Mouse (Mus musculus) right cerebral cortex, postnatal 25 days (tissue): Measurements from ENCODE around the gene 4933402D24Rik.
A peak's percentile ranks its signal among the peaks of the same experiment; 100 is the strongest.

Experiments used
- DNase-seq: peaks from one replicate; pipeline ENCODE4 v3.0.0; 2022

Gene 4933402D24Rik

DNA sequence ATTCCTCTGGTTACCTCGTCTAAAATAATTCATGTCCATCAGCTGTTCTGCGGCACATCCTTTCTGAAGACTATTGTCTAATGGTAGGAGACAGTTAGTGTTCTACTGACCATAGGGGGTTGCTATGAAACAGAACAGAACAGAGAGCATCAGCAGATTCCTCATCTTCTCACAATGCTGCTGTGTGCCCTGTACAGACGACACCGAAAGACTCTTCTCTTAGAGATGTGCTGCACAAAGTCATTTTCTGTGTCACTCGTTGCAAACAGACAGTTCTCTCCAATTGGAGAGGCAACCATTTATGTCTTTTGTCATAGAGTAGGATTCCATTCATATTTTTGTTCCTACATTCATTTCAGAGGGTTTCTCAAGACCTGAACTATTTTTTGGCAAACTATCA is at the start of gene 4933402D24Rik:
TSS of gene 4933402D24Rik (minus strand) at position 101 of the 400 bp plus-strand sequence.
- no peak for DNase-seq

DNA sequence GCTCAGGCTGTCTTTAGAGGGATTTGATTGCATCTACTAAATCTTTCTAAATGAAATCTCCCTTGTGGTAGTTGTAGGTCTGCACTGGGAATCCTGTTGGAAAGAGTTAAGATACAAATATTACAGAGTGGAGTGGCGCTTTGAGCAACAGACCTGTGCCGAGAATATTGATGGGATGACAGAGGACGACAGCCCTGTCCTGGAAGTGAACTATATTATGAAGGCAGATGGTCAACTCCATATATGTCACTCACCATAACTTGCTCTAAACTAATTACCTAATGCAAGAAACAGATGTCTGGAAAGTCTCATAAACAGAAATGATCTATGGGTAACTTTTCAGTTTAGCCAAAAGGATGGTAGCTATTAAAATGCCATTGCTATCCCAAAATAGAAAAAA is 39.5 kb upstream of the 4933402D24Rik start:
- no peak for DNase-seq

DNA sequence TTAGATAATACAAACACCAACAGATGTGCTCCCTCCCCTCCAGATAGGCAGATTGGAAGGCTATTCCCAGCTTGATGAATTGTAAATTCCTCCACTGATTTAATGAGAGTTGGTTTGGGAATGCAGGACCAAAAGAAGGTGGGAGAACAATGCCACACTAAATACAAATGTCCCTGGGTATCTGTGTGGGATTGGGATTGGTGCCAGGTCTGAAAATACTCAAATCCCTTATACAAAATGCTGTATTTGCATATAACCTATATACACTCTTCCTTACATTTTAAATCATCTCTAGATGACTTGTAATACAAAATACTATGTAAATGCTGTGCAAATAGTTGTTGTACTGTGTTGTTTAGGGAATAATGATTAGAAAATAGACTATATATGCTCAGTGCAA is 36.0 kb upstream of the 4933402D24Rik start:
- no peak for DNase-seq

DNA sequence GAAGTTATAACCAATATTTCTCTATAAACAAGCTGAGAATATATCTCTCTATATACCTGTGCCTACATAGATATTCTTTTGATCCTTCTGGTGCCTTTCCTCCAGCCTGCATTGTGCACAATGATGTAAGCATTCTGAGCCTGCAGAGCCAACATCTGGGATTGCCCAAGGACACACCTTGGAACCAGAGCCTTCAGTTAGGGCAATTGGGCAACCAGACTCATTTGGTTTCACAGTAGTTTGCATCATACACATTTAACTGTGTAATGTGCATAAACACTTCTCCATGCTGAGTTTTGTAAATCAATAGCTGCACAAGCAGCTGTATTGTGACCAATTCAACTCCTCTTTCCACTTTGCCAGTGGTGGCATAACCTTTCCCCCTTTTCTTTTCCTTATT is 25.3 kb upstream of the 4933402D24Rik start:
- no peak for DNase-seq

DNA sequence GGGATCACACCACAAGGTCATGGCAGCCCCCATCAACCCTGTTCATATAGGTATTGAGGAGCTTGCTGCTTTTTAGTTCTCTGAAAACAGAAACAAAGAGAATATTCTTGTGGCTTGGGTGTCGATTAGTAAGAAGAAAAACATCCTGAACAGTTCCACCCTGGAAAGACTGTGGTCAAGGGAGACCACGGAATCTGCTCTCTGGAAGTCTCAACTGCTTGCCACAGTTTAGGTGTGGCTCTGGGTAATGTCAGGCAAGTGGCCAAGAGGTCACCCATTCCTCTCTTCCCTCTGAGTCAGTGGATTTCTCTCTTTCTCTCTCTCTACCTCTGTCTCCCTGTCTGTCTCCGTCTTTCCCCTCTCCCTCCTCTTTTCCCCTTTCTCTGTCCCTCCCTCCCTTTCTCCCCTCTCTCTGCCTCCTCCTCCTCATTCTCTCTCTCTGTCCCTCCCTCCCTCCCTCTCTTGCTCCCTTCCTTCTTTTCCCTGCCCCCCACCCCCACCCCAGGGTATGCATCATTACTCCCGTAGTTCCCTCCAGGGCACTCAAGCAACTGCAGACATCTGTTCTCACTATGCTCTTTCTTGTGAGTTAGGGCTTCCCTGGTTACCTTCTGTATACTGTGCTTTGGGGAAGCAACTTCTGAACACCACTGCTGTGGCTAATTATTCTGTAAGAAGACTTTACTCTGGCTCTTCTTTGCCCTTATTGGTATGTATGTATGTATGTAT is 8.0 kb upstream of the 4933402D24Rik start:
- DNase-seq: no peak

DNA sequence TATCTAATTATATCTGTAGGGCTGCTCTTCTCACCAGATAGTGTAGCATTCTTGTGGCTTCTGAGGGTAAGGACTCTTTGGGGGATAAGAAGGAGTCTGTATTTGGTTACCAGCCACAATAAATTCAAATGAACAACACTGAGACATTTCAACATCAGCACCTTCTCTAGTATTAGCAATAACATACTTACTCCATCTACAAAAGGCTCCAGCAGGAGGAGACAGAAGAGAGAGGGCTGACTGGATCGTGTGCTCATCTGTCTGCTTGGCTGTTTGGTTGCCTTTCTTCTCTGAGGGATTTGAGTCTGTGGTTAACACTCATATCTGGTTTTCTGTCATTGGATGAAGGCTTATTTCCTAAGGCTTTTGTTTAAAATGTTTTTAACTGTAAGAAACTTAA is 7.3 kb upstream of the 4933402D24Rik start:
- no peak for DNase-seq

DNA sequence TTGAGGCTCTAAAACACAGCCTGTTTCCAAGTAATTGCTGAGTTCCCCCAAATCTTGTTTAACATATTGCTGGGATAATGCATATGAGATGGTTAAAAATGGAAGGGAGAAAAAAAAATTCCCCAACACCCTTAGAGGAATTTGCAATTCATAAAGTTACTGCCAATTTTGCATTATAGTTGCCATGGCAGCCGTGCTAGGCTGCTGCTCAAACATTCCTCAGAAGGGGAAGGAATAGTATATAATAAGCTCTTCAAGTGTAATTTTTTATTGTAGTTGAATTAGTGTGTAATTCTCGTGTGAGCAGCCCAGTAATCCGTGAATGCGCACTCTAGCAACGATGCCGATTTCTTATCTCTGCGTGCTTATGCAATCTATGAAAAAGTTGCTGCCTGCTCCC is 1.2 kb upstream of the 4933402D24Rik start:
- DNase-seq: peak; percentile 42

DNA sequence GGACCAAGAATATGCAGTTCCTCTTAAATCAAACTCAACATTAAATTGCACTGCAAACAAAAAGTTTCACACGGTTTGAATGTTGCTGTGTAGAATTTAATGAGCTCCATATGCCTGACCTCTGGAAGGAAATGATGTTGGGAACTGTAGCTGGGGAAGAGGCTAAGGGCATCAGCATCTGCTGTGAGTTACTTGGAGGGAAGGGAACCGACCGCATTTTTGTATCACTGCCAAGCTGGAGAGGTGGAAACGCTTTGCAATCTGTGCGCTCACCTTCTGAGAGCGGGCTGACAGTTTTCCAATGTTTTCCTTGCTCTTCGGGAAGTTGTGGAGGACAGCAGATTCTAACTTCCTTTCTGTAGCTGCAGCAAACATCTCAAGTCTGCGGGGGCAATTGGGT is 955 bp downstream of the 4933402D24Rik start:
- no peak for DNase-seq

DNA sequence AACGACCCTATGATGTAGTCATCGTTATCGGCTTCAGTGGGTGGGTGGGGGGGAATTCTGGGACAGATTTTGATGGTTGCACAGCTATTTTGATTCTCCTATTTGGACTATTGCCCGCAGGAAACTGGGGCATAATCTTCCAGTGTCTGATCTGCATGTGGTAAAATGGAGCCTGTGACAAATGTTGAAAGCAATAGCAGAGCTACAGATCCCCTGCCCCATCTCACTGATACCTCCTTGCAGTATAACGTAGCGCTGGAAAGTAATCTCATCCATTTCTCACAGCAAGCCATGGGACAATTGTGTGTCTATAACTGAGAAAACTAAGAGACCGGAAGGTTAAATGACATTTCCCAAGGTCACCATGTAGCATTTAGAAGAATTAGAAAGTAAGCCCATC is 4.7 kb downstream of the 4933402D24Rik start:
- DNase-seq: no peak

DNA sequence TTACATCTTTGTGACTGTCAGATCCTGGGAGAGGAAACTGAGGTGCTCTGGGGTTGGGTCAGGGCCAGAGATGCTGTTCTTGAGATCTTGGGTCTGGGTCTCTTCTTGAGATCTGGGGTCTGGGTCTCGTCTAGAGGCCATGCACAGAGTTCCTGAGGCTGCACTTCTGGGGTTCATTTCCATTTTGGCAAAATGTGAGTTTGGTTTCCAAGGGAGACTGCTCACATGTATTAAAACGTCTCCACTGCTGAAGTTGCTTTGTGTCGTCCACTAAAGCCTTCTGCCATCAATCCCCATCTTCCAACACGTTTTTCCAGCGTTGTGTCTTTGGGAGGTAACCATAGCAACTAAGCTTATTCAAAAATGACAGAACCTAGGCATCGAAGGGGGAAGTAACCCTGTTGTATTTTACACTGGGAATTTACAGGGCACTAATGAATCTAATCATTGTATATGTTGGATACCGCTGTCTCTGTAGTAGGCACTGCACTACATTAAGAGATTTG is 5.1 kb downstream of the 4933402D24Rik start:
- no peak for DNase-seq

DNA sequence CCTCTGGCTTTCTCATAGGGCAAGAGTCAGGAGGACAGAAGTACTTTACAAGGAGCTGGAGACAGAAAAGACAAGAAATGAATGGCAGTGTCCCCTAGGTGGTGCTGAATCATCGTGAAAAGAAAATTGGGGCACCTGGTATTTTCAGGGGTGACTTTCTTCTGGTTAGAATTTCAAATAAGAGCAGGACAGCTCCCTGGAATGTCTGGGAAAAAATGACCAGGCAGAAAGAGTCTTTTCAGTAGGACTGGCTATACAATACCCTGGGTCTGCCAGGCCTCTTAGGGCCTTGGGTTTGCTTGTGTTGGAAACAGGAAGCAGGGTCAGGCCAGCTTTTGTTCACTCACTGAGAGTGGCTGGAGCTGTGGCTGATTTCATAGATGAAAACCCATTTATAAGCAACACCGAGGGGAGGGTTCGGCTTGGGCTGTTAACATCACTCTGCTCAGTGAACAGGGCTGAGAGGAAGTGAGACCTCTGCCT is 5.8 kb downstream of the 4933402D24Rik start:
- DNase-seq: peak; percentile 48

DNA sequence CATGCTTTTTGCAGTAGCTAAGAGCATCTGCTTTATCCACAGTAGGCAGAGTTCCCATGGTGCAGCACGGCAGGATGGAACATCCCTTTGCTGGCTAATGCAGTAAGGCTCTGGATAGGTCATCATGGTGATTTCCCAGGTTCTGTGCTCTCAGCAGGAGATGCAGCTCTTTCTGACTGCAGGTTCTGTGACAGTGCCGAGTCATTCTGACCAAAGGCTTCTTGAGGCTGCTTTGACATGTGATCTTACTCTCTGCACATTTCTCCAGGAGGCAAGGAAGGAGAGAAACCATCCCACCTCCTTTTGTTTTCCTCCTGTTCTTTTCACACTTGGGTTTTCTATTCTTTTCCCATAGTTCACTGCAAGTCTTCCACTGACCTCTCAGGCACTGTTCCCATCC is 13.1 kb downstream of the 4933402D24Rik start:
- DNase-seq: no peak

DNA sequence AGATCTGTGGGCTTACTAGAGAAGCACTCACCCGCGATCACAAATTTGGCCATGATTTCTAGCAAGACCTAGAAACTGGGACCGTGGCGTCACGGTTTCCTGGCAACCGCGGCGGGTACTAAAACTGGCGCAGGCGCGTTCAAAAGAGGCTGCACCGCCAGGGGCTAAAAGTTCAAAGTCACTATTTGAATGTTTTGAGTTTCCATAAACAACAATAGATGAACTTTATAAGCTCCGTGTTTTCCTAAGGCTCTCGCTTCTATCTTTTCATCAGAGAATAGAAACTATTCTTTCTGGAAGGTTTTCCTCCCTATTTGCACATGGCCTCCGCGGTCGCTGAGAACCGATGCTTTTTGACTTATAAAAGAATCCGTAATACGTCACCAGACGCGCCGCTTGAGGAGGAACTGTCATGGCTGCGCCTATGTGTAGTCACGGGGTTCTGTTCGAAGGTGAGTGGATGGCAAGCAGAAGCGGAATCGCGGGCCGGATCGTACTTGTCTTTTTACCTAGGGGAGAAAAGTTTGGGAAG is 38.8 kb downstream of the 4933402D24Rik start, which contains the start of the genes Mdh1b and Fastkd2:
TSS of gene Mdh1b (minus strand) at position 79 of the 532 bp plus-strand sequence.
TSS of gene Fastkd2 (plus strand) at position 375 of the 532 bp plus-strand sequence.
- DNase-seq: peak; percentile 89

DNA sequence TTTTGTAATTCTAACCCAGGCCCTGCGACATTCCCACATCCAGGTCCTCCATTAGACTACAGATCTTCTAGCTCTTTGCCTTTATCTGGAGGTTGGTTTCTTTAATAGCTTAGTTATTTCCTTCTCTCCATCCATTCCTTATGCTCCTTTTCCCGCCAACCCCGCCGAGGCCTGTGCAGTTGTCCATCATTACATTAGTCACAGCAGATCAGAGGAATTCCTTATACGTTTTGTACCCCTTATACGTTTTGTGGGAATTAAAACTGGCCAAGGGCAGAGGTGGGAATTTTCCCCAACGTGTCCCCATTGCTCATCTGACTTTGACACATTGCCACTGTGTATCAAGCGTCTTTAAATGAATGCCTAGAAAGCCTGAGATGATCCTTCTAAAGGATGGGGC is 39.3 kb downstream of the 4933402D24Rik start:
- DNase-seq: no peak

DNA sequence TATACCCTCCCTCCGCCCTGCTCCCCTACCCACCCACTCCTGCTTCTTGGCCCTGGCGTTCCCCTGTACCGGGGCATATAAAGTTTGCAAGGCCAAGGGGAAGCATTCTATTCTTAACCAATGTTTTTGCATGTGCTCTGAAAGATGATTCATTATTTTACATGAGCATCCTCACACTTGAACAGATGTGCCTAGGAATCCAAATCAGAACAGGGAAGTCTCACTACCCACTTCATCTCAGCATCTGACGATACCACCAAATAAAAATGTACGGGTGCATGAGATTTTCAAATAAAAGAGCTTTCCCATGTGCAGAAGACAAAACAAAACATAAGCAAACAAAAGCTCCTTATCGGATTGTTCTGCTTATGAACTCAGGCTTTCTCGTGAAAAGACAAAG is 48.9 kb downstream of the 4933402D24Rik start:
- peak; percentile 10 for DNase-seq

DNA sequence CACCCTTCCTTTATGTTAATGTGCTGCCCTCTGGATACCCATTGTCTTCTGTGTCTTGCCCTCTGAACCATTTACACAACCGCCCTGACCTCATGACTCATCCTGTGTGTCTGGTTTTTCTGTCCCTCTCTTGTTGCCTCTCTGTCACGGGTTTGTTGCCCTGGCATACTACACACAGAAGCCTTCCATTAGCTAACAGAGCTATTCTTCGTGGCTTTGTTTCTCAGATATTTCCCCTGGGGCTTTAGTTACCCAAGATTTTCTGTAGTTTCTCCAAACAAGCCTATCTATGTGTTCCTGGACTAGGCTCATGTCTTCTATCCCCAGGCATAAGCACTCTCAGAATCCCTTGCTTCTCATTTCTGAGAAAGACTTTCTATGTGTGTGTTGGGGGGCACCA is 60.2 kb downstream of the 4933402D24Rik start:
- no peak for DNase-seq

DNA sequence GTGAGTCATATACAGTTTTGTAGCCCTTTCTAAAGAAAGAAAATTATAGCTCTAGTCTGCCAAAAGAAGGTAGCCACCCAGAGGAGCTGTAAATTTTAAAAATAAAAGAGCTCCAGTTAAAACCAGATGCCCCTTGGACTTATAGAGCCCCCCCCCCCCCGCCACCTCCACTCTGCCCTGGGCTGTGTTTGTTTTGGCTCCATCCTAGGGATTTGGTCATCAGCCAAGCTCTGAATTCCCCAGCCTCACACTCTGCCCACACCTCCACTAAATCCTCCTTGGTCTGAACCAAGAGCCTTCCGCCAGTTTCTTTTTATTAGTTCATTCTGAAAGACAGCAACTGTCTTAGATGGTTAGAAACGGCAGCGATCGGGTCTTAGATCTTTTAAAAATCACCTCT is 63.3 kb downstream of the 4933402D24Rik start:
- no peak for DNase-seq
